Mouse (Mus musculus) ES-E14 (cell line): ENCODE results near the gene Sema3f. TPM values are rescaled to one million over a fixed set of nuclear protein-coding genes. Genes with fewer than 3 reads are reported as not detected.

ENCODE experiments used
- DNase-seq: peaks from one replicate; pipeline ENCODE4 v3.0.0-alpha.2; 2013; ENCODE audit warnings: low read depth, low spot score
- H3K27ac ChIP-seq: 2 replicates; pipeline ENCODE4 v1.5.1; 2012; ENCODE audit warnings: low read depth, mild to moderate bottlenecking, low read length, moderate library complexity, mixed read lengths; ENCODE audit not compliant: poor library complexity, insufficient read depth, severe bottlenecking
- H3K36me3 ChIP-seq: 2 replicates; pipeline ENCODE4 v1.6.1; 2012; ENCODE audit warnings: mild to moderate bottlenecking, low read length, moderate library complexity, mixed read lengths; ENCODE audit not compliant: control insufficient read depth, poor library complexity, insufficient read depth, severe bottlenecking
- H3K4me1 ChIP-seq, 2 experiments: fragments of 150-350 bp in 1 of 2; sonication (generic) in 1 of 2; 2 replicates each; pipeline ENCODE4 v1.6.1; 2012; ENCODE audit warnings: low read length in 2 of 2, mild to moderate bottlenecking in 1 of 2, mixed read lengths in 1 of 2; ENCODE audit not compliant: control insufficient read depth in 2 of 2, insufficient read depth in 2 of 2, poor library complexity in 1 of 2
- H3K4me3 ChIP-seq, 2 experiments: fragments of 150-350 bp in 1 of 2; sonication (generic) in 1 of 2; 2 replicates each; pipeline ENCODE4 v1.5.1; 2012; ENCODE audit warnings: low read length in 2 of 2, low read depth in 1 of 2, mild to moderate bottlenecking in 1 of 2, mixed read lengths in 1 of 2; ENCODE audit not compliant: insufficient read depth in 1 of 2, poor library complexity in 1 of 2, severe bottlenecking in 1 of 2
- H3K9ac ChIP-seq: 2 replicates; pipeline ENCODE4 v1.6.1; 2012; ENCODE audit warnings: low read depth, mild to moderate bottlenecking, low read length, mixed read lengths; ENCODE audit not compliant: poor library complexity, insufficient read depth, severe bottlenecking
- H3K9me3 ChIP-seq: fragments of 150-350 bp; sonication (generic); 2 replicates; pipeline ENCODE4 v1.6.1; 2012; ENCODE audit warnings: low read depth, mild to moderate bottlenecking, low read length; ENCODE audit not compliant: control insufficient read depth, insufficient read depth
- CHD2 ChIP-seq: IDR thresholded peaks from 2 replicates; pipeline ENCODE4 v1.6.1; 2014; ENCODE audit warnings: mild to moderate bottlenecking, low read depth, low read length, inconsistent platforms
- HCFC1 ChIP-seq: IDR thresholded peaks from 2 replicates; pipeline ENCODE4 v1.6.1; 2012; ENCODE audit warnings: low read length, inconsistent platforms, borderline replicate concordance; ENCODE audit not compliant: insufficient read depth
- MAFK ChIP-seq: IDR thresholded peaks from 2 replicates; pipeline ENCODE4 v1.6.1; 2014; ENCODE audit warnings: mild to moderate bottlenecking, low read depth, low read length, inconsistent platforms; ENCODE audit not compliant: insufficient read depth
- ZC3H11A ChIP-seq: IDR thresholded peaks from 2 replicates; pipeline ENCODE4 v1.6.1; 2012; ENCODE audit warnings: low read depth, mild to moderate bottlenecking, inconsistent platforms, low read length, borderline replicate concordance
- ZNF384 ChIP-seq: IDR thresholded peaks from 2 replicates; pipeline ENCODE4 v1.6.1; 2012; ENCODE audit warnings: low read depth, low read length, inconsistent platforms
- in situ Hi-C, 2 experiments: fragments of 600-800 bp; cut with MboI; formaldehyde crosslinking; loops; one replicate each; pipeline ENCODE4 v1.15.1; 2025; ENCODE audit warnings: low sequenced_read_pairs in 2 of 2, inconsistent platforms in 1 of 2; ENCODE audit not compliant: unreplicated experiment in 2 of 2
- total RNA-seq: library from RNA; depleted of rRNA; stranded (reverse); fragments of 300-350 nt; gene quantifications from 2 replicates; pipeline ENCODE4 v1.2.3, GENCODE M21; 2012; rRNA removed

Sema3f gene
- total RNA-seq, result 11.5 and 11.6 TPM in 2 replicates

GRCm38 (mm10) chr9:107709697-107710483 is at the start of gene Sema3f:
Gene Sema3f, minus strand, starts transcription at chr9:107710475.
- Histone ChIP-seq H3K9ac (peak within 1 kb of the TSS; percentile 63), H3K4me3 (peak within 1 kb of the TSS; percentile 84 to 89), H3K27ac (no peak within 1 kb of the TSS), H3K4me1 (peaks cover 11 to 48% of the 10 kb centered on the region in 2 experiments), H3K36me3 (no peaks in the 10 kb centered on the region), H3K9me3 (no peaks in the 10 kb centered on the region)
- TF ChIP-seq HCFC1 (no peak), ZNF384 (no peak), MAFK (no peak), CHD2 (no peak), ZC3H11A (no peak)
- in situ Hi-C loops, result no loop called here
- peak; percentile 67 for DNase-seq

- H3K9me3 ChIP-seq, result no peaks in the 10 kb centered on the region
- H3K4me3 ChIP-seq, result no peak overlapping the region
- DNase-seq, result no peak
- in situ Hi-C loops, result loop anchor here in 1 of 2 experiments (25.0 kb wide), 1 partner anchor 897 kb away; no protein-coding TSS in a partner anchor
- peaks cover 20% of the 10 kb centered on the region for H3K36me3 ChIP-seq
- no peak overlapping the region for H3K9ac ChIP-seq
- no peak for TF ChIP-seq CHD2
- no peak for TF ChIP-seq HCFC1
- no peak for TF ChIP-seq ZNF384
- H3K4me1 ChIP-seq, result no peaks in the 10 kb centered on the region
- no peak overlapping the region for H3K27ac ChIP-seq
These were observed 49.3 kb upstream of the Sema3f start for GRCm38 (mm10) chr9:107759593-107759992.

DNA sequence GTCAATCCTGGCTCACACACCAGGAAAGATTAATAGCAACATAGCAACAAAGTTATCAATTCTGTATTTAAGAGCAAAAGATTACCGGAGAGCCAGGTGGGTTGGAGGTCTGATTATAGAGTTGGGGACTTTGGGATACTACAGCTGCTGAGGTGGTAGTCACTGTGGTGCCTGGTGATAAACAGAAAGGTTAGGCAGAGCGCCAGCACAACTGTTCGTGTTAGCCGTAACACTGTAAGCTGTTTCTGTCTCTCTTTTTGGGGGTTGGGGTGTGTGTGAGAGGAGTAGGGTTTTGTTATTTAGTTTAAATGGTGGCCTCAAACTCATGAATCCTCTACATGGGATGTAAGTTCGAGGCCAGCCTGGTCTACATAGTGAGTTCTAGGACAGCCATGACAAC is 40.1 kb upstream of the Sema3f start:
- H3K36me3 ChIP-seq, result peaks cover 43% of the 10 kb centered on the region
- TF ChIP-seq HCFC1, result no peak
- no peak for TF ChIP-seq MAFK
- TF ChIP-seq ZC3H11A, result no peak
- no peak for TF ChIP-seq ZNF384
- no peak for TF ChIP-seq CHD2
- H3K4me1 ChIP-seq, result no peaks in the 10 kb centered on the region
- no peak overlapping the region for H3K27ac ChIP-seq
- no peak overlapping the region for H3K9ac ChIP-seq
- in situ Hi-C loops, result loop anchor here in 1 of 2 experiments (25.0 kb wide), 1 partner anchor 888 kb away; no protein-coding TSS in a partner anchor
- H3K9me3 ChIP-seq, result no peaks in the 10 kb centered on the region
- no peak overlapping the region for H3K4me3 ChIP-seq
- no peak for DNase-seq

DNA sequence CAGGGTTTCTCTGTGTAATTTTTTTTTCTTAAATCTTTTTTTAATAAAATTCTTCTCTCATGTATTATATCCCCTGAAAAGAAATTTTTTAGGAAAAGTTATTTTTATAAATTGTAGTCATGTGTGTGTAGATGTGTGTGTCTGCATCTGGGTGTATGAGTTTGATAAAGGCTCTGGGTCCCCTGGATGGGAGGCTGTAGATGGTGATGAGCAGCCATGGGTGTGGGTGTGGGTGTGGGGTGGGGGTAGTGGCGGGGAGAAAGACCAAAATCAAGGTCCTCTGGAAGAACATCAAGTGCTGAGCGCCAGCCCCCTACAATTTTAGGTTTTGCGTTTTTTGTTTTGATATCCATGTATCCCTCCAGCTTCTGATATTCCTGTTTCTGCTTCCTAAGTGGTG is 37.8 kb upstream of the Sema3f start:
- Histone ChIP-seq H3K9ac (no peak overlapping the region), H3K27ac (no peak overlapping the region), H3K36me3 (peaks cover 55% of the 10 kb centered on the region), H3K4me3 (no peak overlapping the region), H3K9me3 (no peaks in the 10 kb centered on the region), H3K4me1 (no peaks in the 10 kb centered on the region)
- TF ChIP-seq ZC3H11A, result no peak
- no peak for DNase-seq
- in situ Hi-C loops, result no loop called here

- Histone ChIP-seq H3K4me3 (no peak overlapping the region), H3K4me1 (no peaks in the 10 kb centered on the region), H3K27ac (no peak overlapping the region), H3K36me3 (peaks cover 54% of the 10 kb centered on the region), H3K9me3 (no peaks in the 10 kb centered on the region), H3K9ac (no peak overlapping the region)
- TF ChIP-seq MAFK (no peak), ZNF384 (no peak), CHD2 (no peak), ZC3H11A (no peak), HCFC1 (no peak)
- in situ Hi-C loops, result no loop called here
- DNase-seq, result no peak
These were observed 37.0 kb upstream of the Sema3f start for GRCm38 (mm10) chr9:107747310-107747709.
